Mouse (Mus musculus) embryo, embryonic 11 days (tissue): ENCODE results near the gene Ptgr2.
"Not testable (repeated sequence)": the region's sequence is repeated elsewhere in the genome, so short reads cannot be mapped to it uniquely, and the experiment has no call there.

Experiments
- DNase-seq: peaks from one replicate; pipeline ENCODE4 v3.0.0-alpha.2; 2015

Ptgr2 gene

GRCm38 (mm10) chr12:84284885-84285592, at the start of gene Ptgr2:
Ptgr2 (plus strand) TSS chr12:84285232.
- DNase-seq: peak; percentile 97

GRCm38 (mm10) chr12:84235577-84235976, 49.5 kb upstream of the Ptgr2 start:
- no peak for DNase-seq

- DNase-seq: no peak
Measured at GRCm38 (mm10) chr12:84235981-84236752, 48.9 kb upstream of the Ptgr2 start.

GRCm38 (mm10) chr12:84237036-84237435, 48.0 kb upstream of the Ptgr2 start:
- DNase-seq: not testable (repeated sequence)

- no peak for DNase-seq
Measured at GRCm38 (mm10) chr12:84243076-84243770, 41.8 kb upstream of the Ptgr2 start.

GRCm38 (mm10) chr12:84245683-84246082, 39.3 kb upstream of the Ptgr2 start:
- DNase-seq: no peak

- peak; percentile 84 for DNase-seq
Measured at GRCm38 (mm10) chr12:84249217-84249616, 35.8 kb upstream of the Ptgr2 start.

GRCm38 (mm10) chr12:84252811-84253210, 32.2 kb upstream of the Ptgr2 start:
- no peak for DNase-seq

- DNase-seq: no peak
Measured at GRCm38 (mm10) chr12:84254886-84255285, 30.1 kb upstream of the Ptgr2 start.

GRCm38 (mm10) chr12:84260363-84260762, 24.7 kb upstream of the Ptgr2 start:
- peak; percentile 34 for DNase-seq

- DNase-seq: no peak
Measured at GRCm38 (mm10) chr12:84267264-84267663, 17.8 kb upstream of the Ptgr2 start.

- no peak for DNase-seq
Measured at GRCm38 (mm10) chr12:84273366-84273765, 11.7 kb upstream of the Ptgr2 start.

- DNase-seq: no peak
Measured at GRCm38 (mm10) chr12:84275288-84275687, 9.7 kb upstream of the Ptgr2 start.

- DNase-seq: no peak
Measured at GRCm38 (mm10) chr12:84276288-84276687, 8.7 kb upstream of the Ptgr2 start.

- DNase-seq: no peak
Measured at GRCm38 (mm10) chr12:84276799-84277198, 8.2 kb upstream of the Ptgr2 start.

GRCm38 (mm10) chr12:84277832-84278231, 7.2 kb upstream of the Ptgr2 start:
- peak; percentile 12 for DNase-seq

GRCm38 (mm10) chr12:84278901-84279300, 6.1 kb upstream of the Ptgr2 start:
- no peak for DNase-seq

- DNase-seq: no peak
Measured at GRCm38 (mm10) chr12:84284391-84284790, 641 bp upstream of the Ptgr2 start.

- DNase-seq: no peak
Measured at GRCm38 (mm10) chr12:84285593-84285968, 549 bp downstream of the Ptgr2 start.

GRCm38 (mm10) chr12:84288461-84288860, 3.4 kb downstream of the Ptgr2 start:
- DNase-seq: peak; percentile 43

GRCm38 (mm10) chr12:84297851-84298250, 12.8 kb downstream of the Ptgr2 start:
- DNase-seq: no peak

GRCm38 (mm10) chr12:84299265-84299664, 14.2 kb downstream of the Ptgr2 start:
- no peak for DNase-seq

- DNase-seq: no peak
Measured at GRCm38 (mm10) chr12:84304101-84304500, 19.1 kb downstream of the Ptgr2 start.

GRCm38 (mm10) chr12:84304554-84304953, 19.5 kb downstream of the Ptgr2 start:
- DNase-seq: no peak
